Mouse (Mus musculus) lung, postnatal 0 days (tissue): Measurements from ENCODE around the gene Adh1.

ENCODE experiments used
- CTCF ChIP-seq: IDR thresholded peaks from 2 replicates; pipeline ENCODE4 v1.5.1; 2016; ENCODE audit warnings: antibody characterized with exemption, mild to moderate bottlenecking
- EP300 ChIP-seq: IDR thresholded peaks from 2 replicates; pipeline ENCODE4 v1.6.1; 2016; ENCODE audit warnings: antibody characterized with exemption, mild to moderate bottlenecking, control low read depth

DNA sequence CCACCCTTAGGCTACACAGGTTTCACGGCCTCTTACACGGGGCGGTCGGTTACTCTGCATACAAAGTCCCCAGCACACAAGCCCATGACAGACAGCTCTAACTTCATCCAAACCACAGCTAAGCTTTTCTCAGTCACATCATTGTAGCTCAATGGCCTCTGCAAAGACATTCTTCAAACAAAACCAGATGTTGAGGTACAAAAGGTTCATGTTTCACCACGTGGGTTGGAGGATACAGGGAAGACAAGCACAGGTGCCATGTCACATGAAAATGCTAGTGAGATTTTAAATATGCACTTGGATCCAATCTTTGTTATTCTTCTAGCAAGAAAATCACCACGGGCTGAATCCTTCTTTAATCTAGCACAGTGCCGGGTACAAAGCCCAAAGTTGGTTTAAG, 35.5 kb upstream of the Adh1 start:
- no peak for TF ChIP-seq CTCF
- no peak for TF ChIP-seq EP300
